Mouse (Mus musculus) kidney, adult 10 weeks (tissue): ENCODE data around the gene Zdhhc22. TPM values are rescaled to one million over a fixed set of nuclear protein-coding genes. Genes with fewer than 3 reads are reported as not detected.

Source experiments
- polyA plus RNA-seq: library from polyadenylated mRNA; stranded (reverse); fragments of 350-450 nt; fragmentation: Illumina TruSeq; extraction: RNeasy Lipid Tissue Mini Kit (QIAGEN cat#74804); gene quantifications from one replicate; pipeline ENCODE4 v1.2.3, GENCODE M21; 2014; ENCODE audit warnings: low read depth, low replicate concordance

The Zdhhc22 gene
- not detected for polyA plus RNA-seq

DNA sequence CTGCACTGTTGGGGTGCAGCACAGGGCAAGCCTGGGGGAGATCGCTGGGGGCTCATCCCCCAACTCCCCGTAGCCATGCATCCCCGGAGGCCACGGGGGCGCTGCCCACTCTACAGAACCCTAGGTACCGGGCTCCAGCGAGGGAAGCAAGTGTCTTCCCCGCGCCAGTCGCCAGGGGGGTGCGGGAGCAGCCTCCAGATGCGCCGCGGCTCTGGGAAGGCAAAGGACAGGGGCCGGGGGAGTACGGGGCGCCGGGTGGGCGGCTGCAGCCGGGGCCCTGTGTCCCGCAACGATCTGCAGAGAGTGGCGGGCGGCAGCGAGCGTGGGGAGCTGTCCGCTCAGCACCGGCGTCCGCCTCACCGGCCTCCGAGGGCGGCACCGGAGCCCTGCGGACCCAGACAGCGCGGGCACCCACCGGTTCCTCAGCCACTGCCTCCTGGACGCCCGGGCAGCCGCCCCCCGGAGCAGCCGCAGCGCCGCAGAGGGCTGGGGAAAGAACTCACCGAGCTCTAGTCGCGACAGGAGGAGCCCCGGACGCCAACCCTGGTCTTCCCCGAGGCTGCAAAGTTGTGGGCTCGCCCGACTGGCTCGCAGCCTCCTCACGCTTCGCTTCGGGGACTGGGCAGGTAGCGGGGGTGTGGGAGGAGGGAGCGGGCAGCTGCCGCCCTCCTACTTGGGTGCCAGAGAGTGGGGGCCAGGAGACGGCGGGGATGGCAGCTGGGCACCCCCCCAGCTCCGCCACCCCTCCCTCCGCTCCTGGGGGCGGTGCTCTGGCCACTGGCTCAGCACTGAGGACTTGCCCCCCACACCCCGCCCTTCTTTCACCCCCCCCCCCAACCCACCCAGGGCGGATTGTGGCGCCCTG lies at the start of gene Zdhhc22:
Zdhhc22 (minus strand) TSS at position 541 of the 865 bp plus-strand sequence.

DNA sequence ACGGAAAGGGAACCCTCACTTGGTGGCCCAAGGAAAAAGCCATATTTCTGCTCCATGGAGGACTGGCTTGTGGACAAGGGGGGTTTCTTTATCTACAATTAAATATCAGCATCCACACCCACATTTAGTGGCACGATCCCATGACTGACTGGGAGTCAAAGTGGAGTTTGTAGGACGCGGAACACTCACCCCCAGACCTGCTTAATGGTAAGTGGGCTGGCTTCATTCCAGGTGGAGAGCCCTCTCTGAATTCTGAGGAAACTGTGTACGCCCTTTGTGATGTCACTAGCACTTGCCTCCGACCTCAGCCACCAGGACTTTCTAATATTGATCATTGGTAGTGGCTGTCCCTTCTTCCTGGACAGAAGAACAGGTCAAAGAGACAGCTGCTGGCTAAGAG lies 30.8 kb upstream of the Zdhhc22 start, which contains the start of gene Tmem63c:
Tmem63c (plus strand) TSS at position 301 of the 400 bp plus-strand sequence.

DNA sequence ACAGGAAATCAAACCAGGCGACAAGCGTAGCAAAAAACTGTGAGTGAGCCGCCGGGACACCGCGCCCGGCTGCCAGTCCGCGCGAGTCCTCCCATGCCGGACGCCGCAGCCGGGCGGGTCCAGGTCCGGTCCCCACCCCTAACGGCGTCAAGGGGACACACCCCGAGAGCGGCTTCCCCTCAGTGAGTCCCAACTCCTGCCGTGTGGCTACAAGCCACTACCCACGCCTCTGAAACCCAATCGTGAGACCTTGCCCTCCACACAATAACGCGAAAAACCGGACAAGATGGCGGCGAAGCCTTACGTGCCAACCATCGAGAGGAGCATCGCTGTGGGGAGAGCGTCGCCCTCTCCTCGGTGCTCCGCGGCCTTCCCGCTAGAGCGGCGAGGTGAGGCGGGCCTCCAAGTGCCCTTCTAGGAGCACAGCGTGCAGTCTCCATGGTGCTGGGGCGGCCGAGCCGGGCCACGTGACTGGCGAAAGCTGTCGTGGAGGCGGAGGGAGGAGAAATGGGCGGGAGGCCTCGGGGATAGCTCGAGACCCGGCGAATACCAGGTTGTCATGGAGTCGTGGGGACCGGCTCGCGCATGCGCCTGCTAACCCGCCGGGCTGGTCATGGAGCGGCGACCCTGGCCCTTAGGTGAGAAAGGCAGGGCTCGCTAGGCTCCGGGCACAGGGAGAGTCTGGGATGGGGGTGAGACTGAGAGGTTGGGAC lies 43.2 kb downstream of the Zdhhc22 start, which contains the start of gene Cipc:
Cipc (plus strand) TSS at position 182 of the 713 bp plus-strand sequence.

Other genes with a start within 250 kb of the Zdhhc22 start
- 25.2 TPM for gene Irf2bpl, start 105.6 kb downstream of the Zdhhc22 start, polyA plus RNA-seq
- 20.9 TPM for gene Cipc, start 43.4 kb downstream of the Zdhhc22 start, polyA plus RNA-seq
- not detected for gene Tmem63c, start 30.9 kb upstream of the Zdhhc22 start, polyA plus RNA-seq
- gene Ngb, start 112.1 kb upstream of the Zdhhc22 start, polyA plus RNA-seq = not detected
- 292 TPM for gene Gstz1, start 156.7 kb upstream of the Zdhhc22 start, polyA plus RNA-seq
- 9.8 TPM for gene Pomt2, start 157.5 kb upstream of the Zdhhc22 start, polyA plus RNA-seq
- gene Samd15, start 209.3 kb upstream of the Zdhhc22 start, polyA plus RNA-seq = 2.5 TPM
- 20.1 TPM for gene Tmed8, start 210.0 kb upstream of the Zdhhc22 start, polyA plus RNA-seq
- gene Noxred1, start 248.3 kb upstream of the Zdhhc22 start, polyA plus RNA-seq = 1.0 TPM